Mouse (Mus musculus) neural tube, embryonic 15.5 days (tissue): ENCODE results near the gene Adamtsl1. TPM values are rescaled to one million over a fixed set of nuclear protein-coding genes. Genes with fewer than 3 reads are reported as not detected.

Experiments
- ATAC-seq: fragments of 200-750 bp; cut with Nextera tagmentation; 2 replicates; pipeline ENCODE4 v1.8.0; 2017; ENCODE audit warnings: mild to moderate bottlenecking, moderate TSS enrichment, moderate library complexity; ENCODE audit not compliant: low FRiP score
- H3K27ac ChIP-seq: fragments of 300-500 bp; sonication (generic); replicated peaks from 2 replicates; pipeline ENCODE4 v1.5.1; 2015; ENCODE audit warnings: mild to moderate bottlenecking, inconsistent platforms
- H3K27me3 ChIP-seq: fragments of 300-500 bp; sonication (generic); replicated peaks from 2 replicates; pipeline ENCODE4 v1.6.1; 2015; ENCODE audit warnings: inconsistent platforms
- H3K36me3 ChIP-seq: fragments of 300-500 bp; sonication (generic); 2 replicates; pipeline ENCODE4 v1.6.1; 2015; ENCODE audit warnings: inconsistent platforms
- H3K4me1 ChIP-seq: fragments of 300-500 bp; sonication (generic); 2 replicates; pipeline ENCODE4 v1.6.1; 2015; ENCODE audit warnings: inconsistent platforms
- H3K4me2 ChIP-seq: fragments of 300-500 bp; sonication (generic); 2 replicates; pipeline ENCODE4 v1.6.1; 2015; ENCODE audit warnings: inconsistent platforms, mild to moderate bottlenecking, moderate library complexity
- H3K4me3 ChIP-seq: fragments of 300-500 bp; sonication (generic); replicated peaks from 2 replicates; pipeline ENCODE4 v1.5.1; 2015; ENCODE audit warnings: mild to moderate bottlenecking, inconsistent platforms
- H3K9ac ChIP-seq: fragments of 300-500 bp; sonication (generic); replicated peaks from 2 replicates; pipeline ENCODE4 v1.6.1; 2015; ENCODE audit warnings: mild to moderate bottlenecking, inconsistent platforms
- H3K9me3 ChIP-seq: fragments of 300-500 bp; sonication (generic); replicated peaks from 2 replicates; pipeline ENCODE4 v1.6.1; 2016; ENCODE audit warnings: inconsistent platforms
- WGBS: fragments of 180-500 bp; shearing (Covaris S2); methylation state at CpG from one replicate; pipeline ENCODE4 v1.1.7; 2015; ENCODE audit warnings: mixed read lengths; 5-methylcytosine and 5-hydroxymethylcytosine counted together
- polyA plus RNA-seq: library from polyadenylated mRNA; unstranded; fragments of >200 nt; fragmentation: Nextera tagmentation; extraction: Ambion mirVana; gene quantifications from 2 replicates; pipeline ENCODE4 v1.2.1, GENCODE M21; 2015

Adamtsl1 gene
- polyA plus RNA-seq, 1 experiment from 2014 or later = 13.0 TPM

GRCm38 (mm10) chr4:85819169-85819568, 305.2 kb downstream of the Adamtsl1 start:
- Histone ChIP-seq H3K27me3 (no peaks in the 10 kb centered on the region), H3K36me3 (no peaks in the 10 kb centered on the region), H3K9ac (no peak overlapping the region), H3K27ac (no peak overlapping the region), H3K9me3 (no peaks in the 10 kb centered on the region), H3K4me2 (no peak overlapping the region), H3K4me1 (peaks cover 5% of the 10 kb centered on the region), H3K4me3 (no peak overlapping the region)
- no peak for ATAC-seq
- WGBS = 82% methylated on average over 1 of the region's 1 CpGs

DNA sequence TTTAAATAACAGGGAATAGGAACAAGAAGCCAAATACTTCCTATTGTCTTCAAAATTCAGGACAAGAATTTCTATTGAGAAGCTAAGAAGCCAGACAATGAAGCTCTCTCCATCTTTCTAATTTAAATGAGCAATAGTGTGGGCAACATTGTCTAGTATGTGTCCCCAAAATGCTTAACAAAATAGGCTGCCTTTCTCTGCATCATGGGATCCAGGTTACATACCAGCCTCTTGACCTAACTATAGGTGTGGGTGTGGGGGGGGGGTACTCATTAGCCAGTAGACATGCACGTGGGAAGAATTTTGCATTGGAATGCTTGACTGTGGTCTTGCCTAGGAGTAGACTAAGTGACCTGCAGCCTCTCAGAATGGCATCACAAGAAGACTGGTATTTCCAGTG, 305.9 kb downstream of the Adamtsl1 start:
- no peak overlapping the region for H3K4me3 ChIP-seq
- H3K27ac ChIP-seq = no peak overlapping the region
- H3K36me3 ChIP-seq = no peaks in the 10 kb centered on the region
- no peaks in the 10 kb centered on the region for H3K9me3 ChIP-seq
- no peak overlapping the region for H3K9ac ChIP-seq
- no peak for ATAC-seq
- peaks cover 7% of the 10 kb centered on the region for H3K4me1 ChIP-seq
- WGBS = 47% methylated on average over 1 of the region's 1 CpGs
- H3K27me3 ChIP-seq = no peaks in the 10 kb centered on the region
- no peak overlapping the region for H3K4me2 ChIP-seq

- peak; percentile 66 for ATAC-seq
- Histone ChIP-seq H3K27me3 (no peaks in the 10 kb centered on the region), H3K36me3 (no peaks in the 10 kb centered on the region), H3K4me3 (no peak overlapping the region), H3K27ac (no peak overlapping the region), H3K9me3 (no peaks in the 10 kb centered on the region), H3K4me2 (no peak overlapping the region), H3K4me1 (peaks cover 7% of the 10 kb centered on the region), H3K9ac (no peak overlapping the region)
- WGBS = 25% methylated on average over 8 of the region's 8 CpGs
Observed at GRCm38 (mm10) chr4:85823952-85824704, 310.2 kb downstream of the Adamtsl1 start.

DNA sequence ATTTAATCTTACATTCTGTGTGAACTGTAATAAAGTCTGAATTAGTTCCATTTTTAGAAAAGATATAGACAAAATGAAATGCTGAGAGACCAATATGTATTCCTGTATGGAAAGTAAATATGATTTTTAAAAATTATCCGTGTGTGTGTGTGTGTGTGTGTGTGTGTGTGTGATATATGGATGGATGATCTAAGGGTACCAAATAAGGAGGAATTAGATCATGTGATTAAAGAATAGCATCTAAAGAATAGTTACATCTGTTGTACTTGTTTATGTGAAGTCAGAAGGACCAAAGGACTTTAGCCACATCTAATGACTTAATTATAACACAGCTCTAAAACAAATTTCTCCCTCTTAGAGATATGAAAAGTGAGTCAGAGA, 310.7 kb downstream of the Adamtsl1 start:
- no peaks in the 10 kb centered on the region for H3K36me3 ChIP-seq
- ATAC-seq = no peak
- peaks cover 7% of the 10 kb centered on the region for H3K4me1 ChIP-seq
- no peaks in the 10 kb centered on the region for H3K9me3 ChIP-seq
- H3K9ac ChIP-seq = no peak overlapping the region
- no peak overlapping the region for H3K4me3 ChIP-seq
- no peak overlapping the region for H3K27ac ChIP-seq
- no peaks in the 10 kb centered on the region for H3K27me3 ChIP-seq
- no peak overlapping the region for H3K4me2 ChIP-seq
- 32% methylated on average over 1 of the region's 1 CpGs for WGBS

- H3K4me2 ChIP-seq = no peak overlapping the region
- no peak overlapping the region for H3K9ac ChIP-seq
- no peak overlapping the region for H3K4me3 ChIP-seq
- H3K27ac ChIP-seq = peak overlapping the region; percentile 58; the same call in 1 of the 2 replicates
- no peaks in the 10 kb centered on the region for H3K9me3 ChIP-seq
- H3K36me3 ChIP-seq = no peaks in the 10 kb centered on the region
- peaks cover 13% of the 10 kb centered on the region for H3K4me1 ChIP-seq
- H3K27me3 ChIP-seq = no peaks in the 10 kb centered on the region
- peak; percentile 69; the same call in 1 of the 2 replicates for ATAC-seq
Observed at GRCm38 (mm10) chr4:85837058-85837457, 323.1 kb downstream of the Adamtsl1 start.

- Histone ChIP-seq H3K9me3 (no peaks in the 10 kb centered on the region), H3K36me3 (no peaks in the 10 kb centered on the region), H3K27me3 (no peaks in the 10 kb centered on the region), H3K9ac (no peak overlapping the region), H3K4me3 (no peak overlapping the region), H3K4me2 (no peak overlapping the region), H3K4me1 (peaks cover 16% of the 10 kb centered on the region), H3K27ac (peak overlapping the region; percentile 58; the same call in 1 of the 2 replicates)
- peak; percentile 85 for ATAC-seq
- WGBS = 39% methylated on average over 5 of the region's 5 CpGs
Observed at GRCm38 (mm10) chr4:85837532-85837965, 323.6 kb downstream of the Adamtsl1 start.

DNA sequence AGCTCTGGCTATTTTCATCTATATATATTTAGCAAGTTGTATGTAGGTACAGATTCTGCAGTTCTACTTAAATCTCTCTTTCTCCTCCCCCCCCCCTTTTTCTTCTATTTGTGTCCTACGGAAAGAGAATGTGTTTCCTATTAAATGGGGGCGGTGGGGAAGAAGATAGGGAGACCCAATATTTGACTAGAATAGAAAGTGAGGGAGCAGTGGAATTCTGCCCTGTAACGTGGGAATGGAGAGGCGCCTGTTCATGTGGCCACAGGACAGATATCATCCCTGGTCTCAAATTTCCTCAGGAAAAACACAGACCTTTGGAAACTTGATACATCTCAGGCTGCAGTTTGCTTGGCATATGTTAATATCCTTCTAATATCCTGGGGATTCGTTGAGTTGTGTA, 324.1 kb downstream of the Adamtsl1 start:
- no peak overlapping the region for H3K27ac ChIP-seq
- H3K9me3 ChIP-seq = no peaks in the 10 kb centered on the region
- no peak overlapping the region for H3K4me2 ChIP-seq
- peaks cover 16% of the 10 kb centered on the region for H3K4me1 ChIP-seq
- no peak overlapping the region for H3K4me3 ChIP-seq
- 63% methylated on average over 5 of the region's 5 CpGs for WGBS
- no peaks in the 10 kb centered on the region for H3K27me3 ChIP-seq
- no peak overlapping the region for H3K9ac ChIP-seq
- no peak for ATAC-seq
- H3K36me3 ChIP-seq = no peaks in the 10 kb centered on the region

DNA sequence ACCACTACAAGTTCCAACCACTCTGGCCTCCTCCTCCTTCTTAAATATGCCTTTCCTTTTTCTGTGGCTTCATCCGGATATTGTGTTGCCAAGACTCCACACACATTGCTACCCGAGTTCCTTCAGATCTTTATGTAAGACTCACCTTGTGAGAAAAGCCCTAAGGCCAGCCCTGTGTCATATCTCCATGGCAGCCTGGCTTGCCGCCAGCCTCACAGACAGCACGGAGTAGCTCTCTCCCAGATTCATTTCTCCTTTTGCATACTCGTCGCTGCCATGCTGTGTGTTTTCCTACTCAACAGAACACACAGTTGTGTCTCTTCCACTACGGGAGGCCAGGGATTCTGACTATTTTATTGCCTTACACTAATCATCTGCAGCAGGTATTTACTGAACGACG, 328.1 kb downstream of the Adamtsl1 start:
- Histone ChIP-seq H3K9me3 (no peaks in the 10 kb centered on the region), H3K4me1 (peaks cover 9% of the 10 kb centered on the region), H3K4me2 (no peak overlapping the region), H3K9ac (no peak overlapping the region), H3K27me3 (no peaks in the 10 kb centered on the region), H3K36me3 (no peaks in the 10 kb centered on the region), H3K27ac (no peak overlapping the region), H3K4me3 (no peak overlapping the region)
- 38% methylated on average over 9 of the region's 9 CpGs for WGBS
- ATAC-seq = peak; percentile 50; the same call in 1 of the 2 replicates

DNA sequence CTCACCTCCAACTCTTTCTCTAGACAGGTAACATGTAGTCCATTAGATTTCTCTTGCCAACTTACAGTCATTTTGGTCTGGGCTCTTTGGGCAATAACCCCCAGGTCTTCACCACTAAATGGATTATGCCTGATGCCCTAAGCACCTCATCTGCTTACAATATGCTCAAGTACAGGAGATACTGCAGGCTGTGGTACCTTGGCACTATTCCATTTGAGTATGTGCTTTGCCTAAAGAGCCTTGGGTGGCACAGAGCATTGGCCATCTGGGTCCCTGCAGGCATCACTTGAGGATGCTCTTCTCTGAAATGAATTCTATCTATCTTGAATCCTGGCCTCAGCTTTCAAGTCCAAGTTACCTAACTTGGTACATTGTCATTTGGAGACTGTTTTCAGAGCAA, 330.4 kb downstream of the Adamtsl1 start:
- Histone ChIP-seq H3K9ac (no peak overlapping the region), H3K27ac (no peak overlapping the region), H3K4me1 (peaks cover 5% of the 10 kb centered on the region; the same call in 1 of the 2 replicates), H3K27me3 (no peaks in the 10 kb centered on the region), H3K4me3 (no peak overlapping the region), H3K4me2 (no peak overlapping the region), H3K9me3 (no peaks in the 10 kb centered on the region), H3K36me3 (no peaks in the 10 kb centered on the region)
- no peak for ATAC-seq

DNA sequence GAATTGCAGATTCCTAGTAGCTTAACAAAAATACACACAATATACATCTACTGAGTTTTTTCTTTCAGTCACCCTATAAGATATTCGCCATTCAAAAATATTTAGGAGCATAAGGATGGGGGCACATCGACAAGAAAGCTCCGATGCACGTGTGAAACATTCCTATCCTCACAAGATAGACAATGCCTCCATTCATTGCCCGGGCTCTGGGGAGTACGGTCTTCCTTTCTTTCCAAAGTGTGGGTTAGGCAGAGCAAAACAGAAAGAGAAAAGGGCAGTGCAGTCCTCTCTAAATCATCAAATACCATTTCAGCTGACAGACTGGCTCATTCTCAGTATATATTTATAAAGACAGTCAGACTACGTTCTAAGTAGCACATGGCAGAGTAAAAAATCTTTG, 332.0 kb downstream of the Adamtsl1 start:
- Histone ChIP-seq H3K27ac (no peak overlapping the region), H3K4me3 (no peak overlapping the region), H3K27me3 (no peaks in the 10 kb centered on the region), H3K4me2 (no peak overlapping the region), H3K4me1 (peaks cover 5% of the 10 kb centered on the region; the same call in 1 of the 2 replicates), H3K36me3 (no peaks in the 10 kb centered on the region), H3K9ac (no peak overlapping the region), H3K9me3 (no peaks in the 10 kb centered on the region)
- whole genome bisulfite sequencing = 12% methylated on average over 7 of the region's 7 CpGs
- no peak for ATAC-seq

DNA sequence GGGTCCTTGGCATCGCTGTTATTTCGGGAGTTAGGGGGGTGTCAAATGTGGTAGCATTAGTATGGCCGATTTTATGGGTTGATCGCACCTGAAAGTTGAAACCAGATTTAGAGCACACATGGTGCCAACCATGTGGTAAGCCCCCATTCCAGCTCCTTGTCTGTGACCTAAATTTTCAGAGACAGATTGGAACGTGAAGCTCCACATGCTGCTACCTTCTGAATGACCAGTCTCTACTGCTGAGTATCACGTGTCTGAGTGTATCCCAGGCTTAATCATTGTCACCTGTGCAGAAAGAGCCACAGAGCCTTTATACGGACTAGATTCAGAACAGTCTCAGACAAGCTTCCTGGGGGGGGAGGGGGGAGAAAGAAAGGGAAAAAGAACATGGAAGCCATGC, 339.4 kb downstream of the Adamtsl1 start:
- Histone ChIP-seq H3K27me3 (no peaks in the 10 kb centered on the region), H3K36me3 (no peaks in the 10 kb centered on the region), H3K4me1 (peaks cover 3% of the 10 kb centered on the region; the same call in 1 of the 2 replicates), H3K27ac (no peak overlapping the region), H3K9ac (no peak overlapping the region), H3K4me3 (no peak overlapping the region), H3K4me2 (no peak overlapping the region), H3K9me3 (no peaks in the 10 kb centered on the region)
- ATAC-seq = no peak
- 86% methylated on average over 7 of the region's 7 CpGs for WGBS

- no peaks in the 10 kb centered on the region for H3K36me3 ChIP-seq
- H3K4me2 ChIP-seq = no peak overlapping the region
- H3K9ac ChIP-seq = no peak overlapping the region
- H3K4me1 ChIP-seq = peaks cover 3% of the 10 kb centered on the region; the same call in 1 of the 2 replicates
- H3K4me3 ChIP-seq = no peak overlapping the region
- no peak for ATAC-seq
- no peaks in the 10 kb centered on the region for H3K9me3 ChIP-seq
- no peaks in the 10 kb centered on the region for H3K27me3 ChIP-seq
- no peak overlapping the region for H3K27ac ChIP-seq
- 56% methylated on average over 8 of the region's 8 CpGs for WGBS
Observed at GRCm38 (mm10) chr4:85854507-85854906, 340.5 kb downstream of the Adamtsl1 start.
